Mouse (Mus musculus) kidney, embryonic 15.5 days (tissue): Measurements from ENCODE around the gene Larp1. TPM values are rescaled to one million over a fixed set of nuclear protein-coding genes. Genes with fewer than 3 reads are reported as not detected.
"Not testable (repeated sequence)": the region's sequence is repeated elsewhere in the genome, so short reads cannot be mapped to it uniquely, and the experiment has no call there.

ENCODE experiments used
- ATAC-seq: fragments of 200-750 bp; cut with Nextera tagmentation; replicated peaks from 2 replicates; pipeline ENCODE4 v1.8.0; 2017; ENCODE audit warnings: moderate TSS enrichment; ENCODE audit not compliant: low FRiP score
- H3K27ac ChIP-seq: fragments of 300-500 bp; sonication (generic); 2 replicates; pipeline ENCODE4 v1.5.1; 2015; ENCODE audit warnings: mild to moderate bottlenecking, inconsistent platforms
- H3K27me3 ChIP-seq: fragments of 300-500 bp; sonication (generic); 2 replicates; pipeline ENCODE4 v1.6.1; 2015; ENCODE audit warnings: inconsistent platforms
- H3K36me3 ChIP-seq: fragments of 300-500 bp; sonication (generic); 2 replicates; pipeline ENCODE4 v1.6.1; 2015; ENCODE audit warnings: inconsistent platforms
- H3K4me1 ChIP-seq: fragments of 300-500 bp; sonication (generic); 2 replicates; pipeline ENCODE4 v1.6.1; 2015; ENCODE audit warnings: inconsistent platforms
- H3K4me2 ChIP-seq: fragments of 300-500 bp; sonication (generic); 2 replicates; pipeline ENCODE4 v1.6.1; 2015; ENCODE audit warnings: moderate library complexity, mild to moderate bottlenecking, inconsistent platforms
- H3K4me3 ChIP-seq: fragments of 300-500 bp; sonication (generic); replicated peaks from 2 replicates; pipeline ENCODE4 v1.5.1; 2015; ENCODE audit warnings: mild to moderate bottlenecking, inconsistent platforms
- H3K9ac ChIP-seq: fragments of 300-500 bp; sonication (generic); 2 replicates; pipeline ENCODE4 v1.6.1; 2015; ENCODE audit warnings: mild to moderate bottlenecking, inconsistent platforms
- H3K9me3 ChIP-seq: fragments of 300-500 bp; sonication (generic); replicated peaks from 2 replicates; pipeline ENCODE4 v1.6.1; 2016; ENCODE audit warnings: inconsistent platforms
- WGBS: fragments of 180-500 bp; shearing (Covaris S2); methylation state at CpG from one replicate; pipeline ENCODE4 v1.1.7; 2015; ENCODE audit warnings: mixed read lengths; 5-methylcytosine and 5-hydroxymethylcytosine counted together
- polyA plus RNA-seq: library from polyadenylated mRNA; unstranded; fragments of >200 nt; fragmentation: Nextera tagmentation; extraction: Ambion mirVana; gene quantifications from 2 replicates; pipeline ENCODE4 v1.2.1, GENCODE M21; 2015

Gene Larp1
- polyA plus RNA-seq, 1 experiment from 2014 or later: 19.3 TPM

DNA sequence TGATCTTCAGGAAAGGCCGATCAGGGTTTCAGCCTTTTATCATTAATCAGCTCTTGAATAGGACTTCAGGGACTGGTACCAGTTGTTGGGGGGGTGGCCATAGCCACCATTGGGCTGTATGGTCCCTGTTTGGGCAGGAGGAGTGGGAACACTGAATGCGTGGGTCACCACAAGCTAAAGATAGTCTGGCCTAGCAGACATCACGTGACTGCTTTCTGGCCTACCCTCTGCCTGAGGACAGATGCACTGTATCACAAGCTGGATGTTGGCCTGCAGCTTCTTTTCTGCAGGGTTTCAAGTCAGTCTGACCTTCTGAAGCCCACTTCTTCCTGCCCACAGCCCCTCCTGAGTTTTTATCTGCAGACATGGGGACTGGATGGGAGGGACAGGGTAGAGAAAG, 24.8 kb downstream of the Larp1 start:
- Histone ChIP-seq H3K27ac (0 out of 2 replicates have a peak overlapping the region, but pooled peaks have one; percentile 0), H3K4me3 (no peak overlapping the region), H3K27me3 (no peaks in the 10 kb centered on the region), H3K4me1 (peaks cover 39% of the 10 kb centered on the region), H3K36me3 (no peaks in the 10 kb centered on the region), H3K4me2 (no peak overlapping the region), H3K9me3 (no peaks in the 10 kb centered on the region), H3K9ac (no peak overlapping the region)
- WGBS: 76% methylated on average over 3 of the region's 3 CpGs
- ATAC-seq: no peak

DNA sequence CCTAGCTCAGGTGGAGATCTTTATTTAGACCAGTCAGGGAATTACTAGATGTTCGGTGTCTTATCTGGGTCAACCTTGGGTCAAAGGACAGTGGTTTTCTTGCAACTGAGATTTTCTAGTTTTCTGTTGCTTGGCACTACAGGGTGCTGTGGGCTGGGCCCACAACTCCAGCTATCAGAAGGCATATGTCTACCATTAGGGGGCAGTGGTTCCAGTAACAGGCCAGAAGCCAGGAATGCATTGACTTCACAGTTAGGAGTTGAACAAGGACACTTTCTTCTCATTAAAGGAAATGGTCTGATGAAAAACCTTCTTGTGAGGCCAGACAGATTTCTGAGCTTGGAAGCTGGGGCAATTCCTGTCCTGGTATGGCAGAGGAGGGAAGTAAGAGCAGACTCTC, 30.2 kb downstream of the Larp1 start:
- Histone ChIP-seq H3K27ac (no peak overlapping the region), H3K4me1 (peaks cover 11% of the 10 kb centered on the region), H3K36me3 (peaks cover 28% of the 10 kb centered on the region), H3K9me3 (no peaks in the 10 kb centered on the region), H3K4me3 (no peak overlapping the region), H3K4me2 (no peak overlapping the region), H3K27me3 (no peaks in the 10 kb centered on the region), H3K9ac (no peak overlapping the region)
- no peak for ATAC-seq
- WGBS: 79% methylated on average over 1 of the region's 1 CpGs

DNA sequence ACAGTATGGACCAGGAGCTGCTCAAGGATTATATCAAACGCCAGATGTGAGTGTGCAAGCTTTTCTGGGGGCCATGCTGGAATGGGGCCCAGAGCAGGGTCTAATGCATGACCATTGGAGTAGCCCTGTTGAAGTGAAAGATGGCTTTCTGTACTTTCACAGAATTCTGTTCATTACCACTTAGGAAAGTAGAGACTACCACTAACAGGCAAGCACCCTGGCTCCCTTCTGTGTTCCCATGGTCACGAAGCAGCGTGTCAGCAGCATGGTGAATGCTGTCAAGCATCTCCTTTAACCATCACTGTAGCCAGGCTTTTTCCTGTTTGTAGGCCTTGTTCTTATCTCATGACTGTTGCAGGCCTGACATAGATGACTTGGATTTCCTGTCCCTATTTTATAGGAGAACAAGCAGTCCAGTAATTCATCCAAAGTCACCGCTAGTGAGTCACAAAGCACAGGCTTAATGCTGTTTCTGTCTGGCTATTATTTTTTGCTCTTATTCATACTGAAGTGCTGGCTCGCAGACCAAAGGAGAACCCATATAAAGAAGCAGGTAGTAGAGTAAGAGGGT, 34.1 kb downstream of the Larp1 start:
- no peaks in the 10 kb centered on the region for H3K9me3 ChIP-seq
- H3K36me3 ChIP-seq: peaks cover 61% of the 10 kb centered on the region
- ATAC-seq: no peak
- H3K27me3 ChIP-seq: no peaks in the 10 kb centered on the region
- H3K4me2 ChIP-seq: no peak overlapping the region
- H3K9ac ChIP-seq: no peak overlapping the region
- no peak overlapping the region for H3K27ac ChIP-seq
- H3K4me1 ChIP-seq: no peaks in the 10 kb centered on the region
- H3K4me3 ChIP-seq: no peak overlapping the region
- 77% methylated on average over 5 of the region's 5 CpGs for WGBS

DNA sequence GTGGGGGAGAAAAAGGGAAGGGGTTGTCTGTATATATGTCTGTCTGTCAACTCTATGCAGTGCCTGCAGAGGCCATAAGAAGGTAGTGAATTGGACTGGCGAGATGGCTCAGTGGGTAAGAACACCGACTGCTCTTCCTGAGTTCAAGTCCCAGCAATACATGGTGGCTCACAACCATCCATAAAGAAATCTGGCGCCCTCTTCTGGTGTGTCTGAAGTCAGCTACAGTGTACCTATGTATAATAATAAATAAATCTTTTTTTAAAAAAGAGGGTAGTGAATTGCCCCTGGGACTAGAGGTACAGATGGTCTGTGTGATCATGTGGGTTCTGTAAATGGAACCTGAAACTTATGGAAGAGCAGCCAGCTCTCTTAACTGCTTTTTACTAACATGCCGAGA, 37.6 kb downstream of the Larp1 start:
- peaks cover 91% of the 10 kb centered on the region for H3K36me3 ChIP-seq
- no peak overlapping the region for H3K4me3 ChIP-seq
- 84% methylated on average over 4 of the region's 4 CpGs for WGBS
- no peaks in the 10 kb centered on the region for H3K9me3 ChIP-seq
- H3K9ac ChIP-seq: no peak overlapping the region
- H3K27me3 ChIP-seq: no peaks in the 10 kb centered on the region
- no peak for ATAC-seq
- H3K4me1 ChIP-seq: no peaks in the 10 kb centered on the region
- H3K27ac ChIP-seq: no peak overlapping the region
- no peak overlapping the region for H3K4me2 ChIP-seq

DNA sequence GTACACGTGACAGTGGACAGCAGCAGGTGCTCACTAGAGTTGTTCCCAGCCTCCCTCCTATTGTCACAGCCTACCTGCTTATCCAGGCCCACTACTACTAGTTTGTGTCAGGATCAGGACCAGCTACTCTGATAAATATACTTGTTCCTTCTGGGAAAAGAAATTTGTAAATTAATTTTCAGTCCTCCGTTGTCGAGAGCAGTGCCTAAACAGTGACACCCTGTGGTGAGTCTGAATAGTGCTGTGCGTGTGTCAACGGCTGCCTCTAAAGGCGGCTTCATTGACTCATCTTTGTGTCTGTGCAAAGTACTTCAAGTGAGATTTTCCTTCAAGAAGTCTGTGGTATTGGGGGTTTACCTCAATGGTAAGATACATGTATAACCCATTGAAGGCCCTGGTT, 48.6 kb downstream of the Larp1 start:
- Histone ChIP-seq H3K27me3 (no peaks in the 10 kb centered on the region), H3K4me1 (no peaks in the 10 kb centered on the region), H3K4me3 (no peak overlapping the region), H3K9ac (no peak overlapping the region), H3K36me3 (peaks cover 92% of the 10 kb centered on the region), H3K9me3 (no peaks in the 10 kb centered on the region), H3K27ac (no peak overlapping the region), H3K4me2 (no peak overlapping the region)
- no peak for ATAC-seq
- 61% methylated on average over 6 of the region's 6 CpGs for WGBS

DNA sequence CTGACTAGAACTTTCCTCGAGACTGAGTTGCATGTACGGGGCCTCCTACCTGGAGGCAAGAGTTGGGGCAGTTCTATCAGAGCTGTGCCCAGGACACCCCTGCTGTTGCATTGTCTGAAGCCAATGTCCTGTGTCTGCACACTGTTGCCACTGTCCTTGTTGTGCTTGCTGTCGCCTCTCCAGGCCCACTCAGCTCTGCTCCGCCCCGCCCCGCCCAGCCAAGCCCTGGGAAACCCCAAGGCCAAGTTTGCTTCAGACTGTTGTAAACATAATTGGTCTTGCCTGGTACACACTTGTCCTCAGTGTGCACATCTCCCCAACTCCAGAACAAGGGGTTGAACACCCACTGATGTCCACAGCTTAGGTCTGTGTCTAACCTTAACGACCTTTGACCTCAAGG, 50.9 kb downstream of the Larp1 start:
- H3K9ac ChIP-seq, H3K4me1 ChIP-seq, H3K27ac ChIP-seq, H3K27me3 ChIP-seq, H3K9me3 ChIP-seq, H3K4me2 ChIP-seq, H3K4me3 ChIP-seq: not testable (repeated sequence)
- ATAC-seq: peak; percentile 38; the same call in 1 of the 2 replicates
- 94% methylated on average over 7 of the region's 7 CpGs for WGBS
- H3K36me3 ChIP-seq: peaks cover 70% of the 10 kb centered on the region

DNA sequence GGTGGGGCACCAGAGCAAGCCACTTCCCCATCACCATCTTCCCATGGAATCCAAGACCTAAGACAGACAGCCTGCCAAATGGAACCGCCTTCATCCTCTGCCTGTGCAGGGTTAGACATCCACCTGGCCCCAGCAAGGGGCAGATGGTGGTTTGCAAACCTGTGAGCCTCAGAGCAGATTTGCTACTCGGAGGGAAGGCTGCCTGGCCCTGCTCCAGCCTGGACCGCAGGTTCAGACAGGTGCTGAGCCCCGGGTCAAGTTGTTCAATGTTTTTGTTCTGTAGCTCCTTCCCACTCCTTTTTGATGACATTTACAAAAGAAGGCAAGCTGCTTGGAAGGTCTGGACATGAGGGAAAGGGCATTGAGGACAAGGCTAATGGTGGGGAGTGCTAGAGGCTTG, 52.4 kb downstream of the Larp1 start:
- not testable (repeated sequence) for H3K27me3 ChIP-seq, H3K9ac ChIP-seq, ATAC-seq, H3K27ac ChIP-seq, H3K4me2 ChIP-seq, H3K4me1 ChIP-seq, H3K4me3 ChIP-seq, H3K9me3 ChIP-seq
- WGBS: 88% methylated on average over 4 of the region's 4 CpGs
- peaks cover 55% of the 10 kb centered on the region for H3K36me3 ChIP-seq

DNA sequence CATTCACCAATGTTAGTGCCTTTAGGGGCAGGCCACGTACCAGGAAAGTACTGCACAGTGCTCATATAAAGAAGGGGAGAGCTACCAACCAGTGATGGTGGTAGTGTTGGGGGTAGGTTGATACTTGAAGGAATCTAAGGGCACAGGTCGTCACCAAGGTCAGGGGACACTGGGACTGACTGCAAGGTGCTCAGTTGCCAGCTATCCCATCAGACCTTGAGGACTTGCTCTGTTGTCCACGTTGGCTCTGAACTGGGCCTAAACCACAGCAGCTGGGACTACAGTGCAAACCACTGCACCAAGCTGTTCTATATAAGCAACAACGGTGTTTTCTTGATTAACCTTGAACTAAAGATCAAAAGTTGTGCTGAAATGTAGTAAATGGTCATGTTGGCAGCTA, 53.7 kb downstream of the Larp1 start:
- H3K4me2 ChIP-seq: no peak overlapping the region
- H3K9ac ChIP-seq: no peak overlapping the region
- H3K27me3 ChIP-seq: no peaks in the 10 kb centered on the region
- no peaks in the 10 kb centered on the region for H3K9me3 ChIP-seq
- no peak for ATAC-seq
- WGBS: 85% methylated on average over 4 of the region's 4 CpGs
- H3K4me1 ChIP-seq: no peaks in the 10 kb centered on the region
- no peak overlapping the region for H3K4me3 ChIP-seq
- peaks cover 42% of the 10 kb centered on the region for H3K36me3 ChIP-seq
- H3K27ac ChIP-seq: no peak overlapping the region

DNA sequence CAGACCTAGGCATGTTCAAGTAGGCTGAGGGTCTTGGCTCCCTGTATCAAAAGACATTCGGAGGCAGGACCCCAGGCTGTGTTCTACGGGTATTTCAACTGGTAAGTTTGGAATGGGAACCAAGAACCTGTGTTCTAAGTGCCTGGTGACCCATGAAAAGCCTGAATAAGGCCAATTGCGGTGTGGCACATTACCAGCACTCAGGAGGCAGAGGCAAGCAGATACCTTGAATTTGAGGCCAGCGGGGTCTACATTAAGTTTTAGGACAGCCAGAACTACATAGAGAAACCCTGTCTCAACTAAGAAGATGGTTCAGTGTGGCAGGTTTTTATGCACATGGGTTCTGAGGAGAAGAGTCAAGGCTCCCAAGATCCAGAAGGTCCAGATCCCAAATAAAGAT, 56.2 kb downstream of the Larp1 start:
- H3K4me2 ChIP-seq: no peak overlapping the region
- no peak overlapping the region for H3K27ac ChIP-seq
- no peak overlapping the region for H3K9ac ChIP-seq
- no peak overlapping the region for H3K4me3 ChIP-seq
- H3K36me3 ChIP-seq: peaks cover 20% of the 10 kb centered on the region
- no peaks in the 10 kb centered on the region for H3K4me1 ChIP-seq
- ATAC-seq: no peak
- H3K9me3 ChIP-seq: no peaks in the 10 kb centered on the region
- 90% methylated on average over 4 of the region's 4 CpGs for WGBS
- H3K27me3 ChIP-seq: no peaks in the 10 kb centered on the region

DNA sequence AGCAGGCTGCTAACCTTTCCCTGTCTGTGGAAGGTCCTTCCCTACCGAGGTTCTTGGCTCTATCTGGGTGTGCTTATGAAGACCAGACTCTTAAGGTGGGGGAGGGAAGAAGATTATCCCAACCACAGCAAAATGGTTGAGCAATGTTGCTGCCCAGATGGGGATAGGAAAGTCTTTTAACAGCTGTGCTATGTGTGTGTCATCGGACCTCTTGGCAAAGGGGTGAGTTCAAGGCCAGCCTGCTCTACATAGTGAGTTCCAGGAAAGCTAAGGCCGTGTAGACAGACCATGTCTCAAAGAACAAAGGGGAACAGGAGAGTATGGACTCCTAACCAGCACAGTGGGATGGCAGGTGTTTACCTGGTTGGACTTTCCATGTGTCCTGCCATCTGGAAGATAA, 64.1 kb downstream of the Larp1 start:
- no peak overlapping the region for H3K9ac ChIP-seq
- H3K4me2 ChIP-seq: no peak overlapping the region
- no peak for ATAC-seq
- H3K9me3 ChIP-seq: no peaks in the 10 kb centered on the region
- H3K27me3 ChIP-seq: no peaks in the 10 kb centered on the region
- no peaks in the 10 kb centered on the region for H3K36me3 ChIP-seq
- 81% methylated on average over 3 of the region's 3 CpGs for WGBS
- no peak overlapping the region for H3K27ac ChIP-seq
- no peaks in the 10 kb centered on the region for H3K4me1 ChIP-seq
- no peak overlapping the region for H3K4me3 ChIP-seq

DNA sequence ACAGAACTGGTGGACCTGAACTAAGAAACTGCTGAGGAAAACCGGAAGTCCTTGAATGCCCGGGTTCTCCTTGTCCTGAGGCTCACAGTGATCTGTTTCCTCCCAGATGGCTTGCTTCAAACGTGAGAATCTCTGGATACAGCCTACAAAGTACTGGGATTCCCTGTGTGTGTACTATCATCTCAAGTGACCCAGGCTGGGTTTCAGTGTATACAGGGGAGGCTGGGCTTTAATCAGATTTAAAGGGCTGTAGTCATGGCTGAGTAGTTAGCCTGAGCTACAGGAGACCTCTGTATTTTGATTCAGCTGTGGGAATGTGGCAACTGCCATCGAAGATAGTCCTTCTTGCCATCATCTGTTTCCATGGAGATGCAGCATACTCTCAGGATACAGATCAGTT, 68.4 kb downstream of the Larp1 start:
- Histone ChIP-seq H3K27me3 (no peaks in the 10 kb centered on the region), H3K27ac (no peak overlapping the region), H3K4me3 (no peak overlapping the region), H3K9ac (no peak overlapping the region), H3K36me3 (no peaks in the 10 kb centered on the region), H3K9me3 (no peaks in the 10 kb centered on the region), H3K4me2 (no peak overlapping the region), H3K4me1 (no peaks in the 10 kb centered on the region)
- WGBS: 42% methylated on average over 4 of the region's 4 CpGs
- ATAC-seq: peak; percentile 52; the same call in 1 of the 2 replicates

DNA sequence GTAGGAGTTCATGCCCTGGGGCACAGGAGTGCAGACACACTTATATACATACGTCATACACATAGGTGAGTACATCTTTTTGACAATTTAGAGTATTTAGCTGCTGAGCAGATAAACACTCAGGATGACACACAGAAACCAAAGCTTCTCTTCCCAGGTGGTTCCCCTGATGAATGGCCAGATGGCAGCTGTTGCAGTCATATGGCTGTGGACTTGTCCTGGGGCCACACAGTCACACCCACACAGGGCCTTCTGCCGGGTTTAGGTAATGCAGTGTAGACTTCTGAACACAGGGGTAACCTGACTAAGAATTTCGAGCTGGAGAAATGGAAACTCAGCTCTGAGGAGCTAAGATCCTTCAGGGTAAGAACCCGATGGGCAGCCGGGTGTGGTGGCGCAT, 72.9 kb downstream of the Larp1 start:
- Histone ChIP-seq H3K27me3 (no peaks in the 10 kb centered on the region), H3K4me2 (no peak overlapping the region), H3K9ac (no peak overlapping the region), H3K9me3 (no peaks in the 10 kb centered on the region), H3K4me3 (no peak overlapping the region), H3K27ac (no peak overlapping the region), H3K4me1 (no peaks in the 10 kb centered on the region), H3K36me3 (no peaks in the 10 kb centered on the region)
- WGBS: 86% methylated on average over 6 of the region's 6 CpGs
- ATAC-seq: no peak

DNA sequence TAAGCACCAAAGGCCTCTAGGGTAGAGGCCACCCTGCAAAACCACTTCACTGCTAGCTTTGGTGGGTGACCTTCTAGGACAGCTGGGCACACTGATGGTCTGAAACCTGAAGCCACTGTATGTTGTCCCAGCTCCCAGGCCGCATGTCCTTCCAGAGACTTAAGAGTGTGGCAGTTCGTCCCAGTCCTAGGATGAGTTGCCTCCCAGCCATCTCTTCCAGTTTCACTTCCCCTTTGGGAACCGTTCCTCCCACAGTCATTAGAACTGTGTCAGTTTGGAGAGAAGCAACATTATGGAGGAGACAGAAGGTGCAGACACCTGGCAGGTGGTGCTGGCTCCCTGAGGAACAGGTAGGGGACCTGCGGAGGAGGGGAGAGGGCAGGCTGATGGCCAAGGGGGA, 83.7 kb downstream of the Larp1 start:
- H3K4me3 ChIP-seq: peak overlapping the region; percentile 19
- no peaks in the 10 kb centered on the region for H3K9me3 ChIP-seq
- peaks cover 17% of the 10 kb centered on the region for H3K4me1 ChIP-seq
- WGBS: 37% methylated on average over 4 of the region's 4 CpGs
- H3K36me3 ChIP-seq: no peaks in the 10 kb centered on the region
- H3K4me2 ChIP-seq: peak overlapping the region; percentile 51
- H3K27me3 ChIP-seq: 0 out of 2 replicates have a peak, but pooled peaks cover 5% of the 10 kb centered on the region
- no peak overlapping the region for H3K27ac ChIP-seq
- no peak overlapping the region for H3K9ac ChIP-seq
- ATAC-seq: no peak
